Mouse (Mus musculus) spleen, adult 10 weeks (tissue): ENCODE data around the gene Rbm33. TPM values are rescaled to one million over a fixed set of nuclear protein-coding genes. Genes with fewer than 3 reads are reported as not detected.

Source experiments
- polyA plus RNA-seq: library from polyadenylated mRNA; stranded (reverse); fragments of 350-450 nt; fragmentation: Illumina TruSeq; extraction: RNeasy Lipid Tissue Mini Kit (QIAGEN cat#74804); gene quantifications from one replicate; pipeline ENCODE4 v1.2.3, GENCODE M21; 2015; ENCODE audit warnings: low replicate concordance; ENCODE audit not compliant: insufficient read depth

Gene Rbm33
- polyA plus RNA-seq, result 91.7 TPM

GRCm38 (mm10) chr5:28316722-28317245 lies at the start of gene Rbm33:
Gene Rbm33, plus strand, starts transcription at chr5:28317121.

GRCm38 (mm10) chr5:28466760-28467306 lies 149.9 kb downstream of the Rbm33 start, which contains the start of gene Shh:
Gene Shh, minus strand, starts transcription at chr5:28467256.

Other genes with a start within 250 kb of the Rbm33 start
- 43.2 TPM for gene Insig1, start 245.8 kb upstream of the Rbm33 start, polyA plus RNA-seq
- not detected for gene En2, start 151.4 kb upstream of the Rbm33 start, polyA plus RNA-seq
- 0.07 TPM for gene Cnpy1, start 71.3 kb upstream of the Rbm33 start, polyA plus RNA-seq
- gene Shh, start 150.1 kb downstream of the Rbm33 start, polyA plus RNA-seq, result not detected